Mouse (Mus musculus) pancreas, adult 10 weeks (tissue): ENCODE data around the gene Sept14. TPM values are rescaled to one million over a fixed set of nuclear protein-coding genes. Genes with fewer than 3 reads are reported as not detected.

Experiments used
- polyA plus RNA-seq: library from polyadenylated mRNA; stranded (reverse); fragments of 350-450 nt; fragmentation: Illumina TruSeq; extraction: RNeasy Lipid Tissue Mini Kit (QIAGEN cat#74804); gene quantifications from one replicate; pipeline ENCODE4 v1.2.3, GENCODE M21; 2015; ENCODE audit warnings: low read depth, low replicate concordance; ENCODE audit not compliant: insufficient read depth

Sept14 gene
- not detected for polyA plus RNA-seq

DNA sequence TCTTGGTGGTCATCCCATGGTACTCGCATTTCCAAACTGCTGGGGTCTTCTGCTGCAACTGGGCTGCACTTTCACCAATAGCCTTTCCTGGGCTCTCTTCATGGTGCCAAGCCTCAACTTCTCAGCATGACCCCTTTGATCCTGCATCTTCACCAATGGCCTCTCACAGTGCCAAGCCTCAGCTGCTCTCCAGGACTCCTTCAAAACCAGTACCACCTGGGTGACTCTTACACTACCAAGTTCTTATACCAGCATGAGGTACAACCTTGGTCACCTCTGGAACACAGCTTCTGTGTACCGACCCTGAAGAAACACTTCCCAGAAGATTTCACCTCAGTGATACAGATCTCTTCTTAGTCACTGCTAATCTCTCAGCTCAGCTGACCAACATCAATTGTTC is at the start of gene Sept14:
Sept14 (minus strand) TSS at position 101 of the 400 bp plus-strand sequence.

DNA sequence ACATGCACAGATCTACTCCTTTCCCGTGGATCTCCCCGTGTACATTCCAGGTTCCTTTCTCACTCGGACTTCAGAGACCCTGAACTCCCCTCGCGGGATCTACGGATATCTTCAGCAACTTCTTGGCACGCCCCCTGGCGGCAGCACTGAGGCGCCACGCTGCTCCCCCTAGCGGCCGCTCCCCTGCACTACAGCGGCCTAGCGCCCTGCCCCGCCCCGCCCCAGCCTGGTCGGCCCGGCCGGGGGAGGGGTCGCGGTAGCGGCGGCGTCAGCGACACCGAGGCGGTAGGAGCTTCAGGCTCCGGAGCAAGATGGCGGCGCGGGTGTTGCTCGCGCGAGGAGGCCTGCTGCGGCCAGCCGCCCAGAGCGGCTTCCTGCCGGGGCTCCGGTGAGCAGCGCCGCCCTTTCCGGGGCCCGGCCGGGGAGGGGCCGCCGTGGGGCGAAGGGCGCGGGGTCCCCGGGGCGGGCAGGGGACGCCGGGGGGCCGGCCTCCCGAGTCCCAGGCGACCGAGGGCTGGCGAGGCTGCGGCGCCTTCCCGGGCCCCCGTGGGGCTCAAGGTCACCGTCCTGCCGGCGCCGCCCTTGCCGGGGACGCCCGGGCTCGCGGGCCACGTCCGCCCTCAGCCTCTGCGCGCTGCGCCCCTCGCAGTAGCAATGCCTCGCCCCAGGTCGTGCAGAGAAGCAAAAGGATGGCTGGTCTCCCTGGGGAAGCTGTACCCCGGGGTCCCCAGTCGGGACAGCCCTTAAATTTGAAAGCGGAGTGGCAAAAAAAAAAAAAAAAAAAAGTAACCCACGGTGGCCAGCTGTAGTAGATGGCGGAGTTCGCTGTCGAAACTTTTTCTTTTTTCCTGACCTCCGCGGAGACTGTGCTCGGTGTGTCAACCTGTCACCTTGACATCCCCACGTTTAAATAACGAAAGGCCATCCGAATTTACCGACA is 16.8 kb upstream of the Sept14 start, which contains the start of gene Nipsnap2:
Nipsnap2 (plus strand) TSS at position 230 of the 940 bp plus-strand sequence.

DNA sequence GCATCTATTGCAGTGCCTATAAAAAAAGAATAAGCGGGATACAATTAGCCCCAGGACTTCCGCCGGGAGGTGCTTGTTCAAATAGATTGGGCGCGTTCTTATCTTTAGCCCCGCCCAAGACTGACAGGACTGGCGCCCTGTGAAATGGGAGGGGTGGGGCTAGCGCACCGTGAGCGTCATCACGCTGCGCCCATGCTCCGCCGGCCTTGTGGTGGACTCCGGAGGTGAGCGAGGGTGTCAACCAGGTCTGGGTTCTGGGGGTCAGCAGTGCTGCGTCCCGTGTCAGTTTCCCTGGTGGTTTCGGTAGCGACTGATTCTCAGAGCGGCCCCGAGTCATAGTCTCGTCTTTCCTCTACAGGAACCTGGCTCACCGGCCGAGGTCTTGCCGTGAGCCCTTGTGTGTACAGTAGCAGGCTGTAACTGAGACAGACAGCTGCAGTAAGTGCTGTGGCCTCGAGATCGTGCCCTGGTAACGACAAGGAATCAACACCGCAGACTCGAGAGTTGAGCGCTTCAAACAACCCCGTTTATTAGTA is 7.1 kb upstream of the Sept14 start, which contains the start of gene Mrps17:
Mrps17 (plus strand) TSS at position 172 of the 536 bp plus-strand sequence.

DNA sequence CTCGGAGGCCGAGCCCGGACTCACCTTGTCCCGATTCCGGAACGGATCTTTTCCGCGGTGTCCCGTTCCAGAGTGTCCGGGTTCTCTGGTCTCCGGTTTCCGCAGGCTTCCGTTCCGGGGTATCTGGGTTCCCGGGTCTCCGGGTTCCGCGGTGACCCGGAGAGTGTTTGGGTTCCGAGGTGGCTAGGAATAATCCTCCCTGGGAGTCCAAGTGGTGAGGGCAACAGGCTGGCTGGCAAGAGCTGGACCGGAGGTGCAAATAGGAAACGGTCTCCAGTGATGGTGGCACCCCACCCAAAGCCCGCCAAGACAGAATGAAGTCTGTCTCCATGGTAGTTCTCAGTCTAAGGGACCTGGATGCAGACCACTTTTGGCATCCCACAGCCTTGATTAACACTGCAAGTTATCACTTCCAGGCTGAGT is 38.3 kb downstream of the Sept14 start, which contains the start of gene Zfp11:
Zfp11 (minus strand) TSS at position 64 of the 423 bp plus-strand sequence.

Other genes with a start within 250 kb of the Sept14 start
- 29.0 TPM for gene Sfswap, start 207.3 kb downstream of the Sept14 start, polyA plus RNA-seq
- 0.72 TPM for gene Mmp17, start 124.3 kb downstream of the Sept14 start, polyA plus RNA-seq
- gene Zfp11, start 38.4 kb downstream of the Sept14 start, polyA plus RNA-seq = 0.54 TPM
- gene Mrps17, start 7.0 kb upstream of the Sept14 start, polyA plus RNA-seq = 34.2 TPM
- gene Nipsnap2, start 16.6 kb upstream of the Sept14 start, polyA plus RNA-seq = 18.0 TPM
- 2.6 TPM for gene Psph, start 78.9 kb upstream of the Sept14 start, polyA plus RNA-seq
- gene Sumf2, start 138.5 kb upstream of the Sept14 start, polyA plus RNA-seq = 2.6 TPM
- 114 TPM for gene Chchd2, start 179.0 kb upstream of the Sept14 start, polyA plus RNA-seq
- gene Zbed5, start 187.2 kb upstream of the Sept14 start, polyA plus RNA-seq = 0.72 TPM
- 0.48 TPM for gene Phkg1, start 190.0 kb upstream of the Sept14 start, polyA plus RNA-seq
- gene Nupr1l, start 200.0 kb upstream of the Sept14 start, polyA plus RNA-seq = 0.44 TPM
- gene Vkorc1l1, start 233.5 kb upstream of the Sept14 start, polyA plus RNA-seq = 5.3 TPM